Mouse (Mus musculus): Measurements from ENCODE around the gene Mrgprg.

DNA sequence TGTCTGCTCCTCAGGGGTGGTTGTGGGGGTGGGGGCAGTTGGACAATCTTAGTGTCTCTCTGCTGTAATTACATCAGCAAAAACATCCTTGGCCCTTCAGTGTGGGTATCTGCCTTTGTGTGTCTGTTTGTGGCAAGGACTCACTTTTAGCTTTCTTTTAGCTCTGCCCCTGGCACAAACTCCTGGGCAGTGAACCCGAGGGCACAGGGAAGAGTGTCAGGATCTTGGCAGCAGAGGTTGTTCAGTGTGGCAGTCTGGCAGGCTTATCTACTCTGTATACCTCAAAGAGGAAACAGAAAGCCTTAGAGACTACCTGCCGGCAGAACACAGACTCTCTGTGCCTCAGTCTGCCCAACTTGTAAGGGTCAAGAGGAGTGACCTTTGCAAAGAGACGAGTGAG lies 9.1 kb downstream of the Mrgprg start:
- TF ChIP-seq HCFC1 (IDR thresholded peaks at IDR 0.05; ENCODE audit: borderline replicate concordance, insufficient read depth, low read length) (no peak), MAFK (IDR thresholded peaks at IDR 0.05; ENCODE audit: insufficient read depth, low read depth, low read length) (no peak), ZC3H11A (IDR thresholded peaks at IDR 0.05; ENCODE audit: borderline replicate concordance, low read depth, low read length) (no peak), CHD2 (IDR thresholded peaks at IDR 0.05; ENCODE audit: low read depth, low read length) (no peak), ZNF384 (IDR thresholded peaks at IDR 0.05; ENCODE audit: low read depth, low read length) (no peak)
